Mouse (Mus musculus): ENCODE measurements at regions not wholly inside any gene's neighbourhood (a gene's known extent, or its start where the extent isn't known, plus 50 kb on each side); places are given as distances from the start of the nearest gene placed in this dataset.

- no peak for DNase-seq (ENCODE audit: extremely low spot score)
Observed at GRCm38 (mm10) chr12:107221276-107221970, 267.0 kb upstream of the 3110018I06Rik start.

DNA sequence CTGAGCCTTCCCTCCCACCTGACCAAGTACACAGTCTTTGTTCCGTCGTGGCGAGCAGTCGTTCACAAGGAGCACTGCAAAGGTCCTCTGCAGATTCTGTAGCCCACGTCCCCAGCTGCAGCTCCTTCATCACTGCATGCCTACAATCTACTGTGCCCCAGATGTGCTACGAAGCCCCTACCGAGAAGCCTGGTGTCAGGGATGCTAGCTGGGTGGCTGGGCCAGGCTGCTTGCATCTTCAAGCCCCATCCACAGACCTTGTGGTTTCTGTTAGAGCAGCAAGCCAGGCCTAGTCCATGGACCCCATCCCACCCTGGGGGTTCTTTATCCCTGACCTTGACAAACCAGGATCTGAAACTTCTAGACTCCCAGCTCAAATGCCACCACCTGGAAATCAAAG, 266.3 kb upstream of the 3110018I06Rik start:
- no peak for DNase-seq (ENCODE audit: extremely low spot score)

- no peak for DNase-seq (ENCODE audit: extremely low spot score)
Observed at GRCm38 (mm10) chr12:107230097-107230496, 258.3 kb upstream of the 3110018I06Rik start.

GRCm38 (mm10) chr12:107231629-107232028, 256.8 kb upstream of the 3110018I06Rik start:
- no peak for DNase-seq (ENCODE audit: extremely low spot score)

DNA sequence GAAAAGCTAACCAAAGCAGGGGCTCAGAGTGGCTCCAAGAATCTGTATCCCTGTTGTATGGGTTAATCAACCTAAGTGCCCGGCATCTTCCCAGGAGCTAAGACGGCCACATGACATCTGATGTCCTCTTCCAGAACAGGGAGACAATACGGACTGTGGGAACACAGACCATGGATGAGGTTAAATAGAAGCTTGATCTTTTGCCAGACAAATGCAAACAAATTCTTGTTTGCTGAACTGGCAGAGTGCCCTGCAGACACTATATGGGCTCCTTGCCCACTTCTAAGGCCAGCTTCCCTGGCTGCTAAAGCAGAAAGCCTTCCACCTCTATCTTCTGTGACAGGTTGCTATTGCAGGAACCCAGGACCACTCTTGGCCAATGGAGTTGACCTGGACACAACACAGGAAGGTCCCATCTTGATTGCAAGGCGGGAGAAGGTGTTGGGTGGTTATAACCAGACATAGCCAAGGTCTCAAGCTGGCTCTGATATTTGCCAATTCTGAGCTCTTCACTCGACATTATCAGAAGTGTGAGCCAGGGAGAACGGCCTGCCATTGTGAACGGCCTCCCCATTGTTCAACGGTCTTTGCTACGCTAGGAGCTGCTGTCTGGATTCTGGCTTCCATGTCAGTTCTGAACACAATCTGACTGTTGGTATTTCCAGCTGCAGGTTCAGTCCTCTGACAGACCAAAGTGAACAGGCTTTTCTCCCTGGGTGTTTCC, 237.5 kb upstream of the 3110018I06Rik start:
- no peak for DNase-seq (ENCODE audit: extremely low spot score)

- no peak for DNase-seq (ENCODE audit: extremely low spot score)
Observed at GRCm38 (mm10) chr12:107251981-107252380, 236.5 kb upstream of the 3110018I06Rik start.

DNA sequence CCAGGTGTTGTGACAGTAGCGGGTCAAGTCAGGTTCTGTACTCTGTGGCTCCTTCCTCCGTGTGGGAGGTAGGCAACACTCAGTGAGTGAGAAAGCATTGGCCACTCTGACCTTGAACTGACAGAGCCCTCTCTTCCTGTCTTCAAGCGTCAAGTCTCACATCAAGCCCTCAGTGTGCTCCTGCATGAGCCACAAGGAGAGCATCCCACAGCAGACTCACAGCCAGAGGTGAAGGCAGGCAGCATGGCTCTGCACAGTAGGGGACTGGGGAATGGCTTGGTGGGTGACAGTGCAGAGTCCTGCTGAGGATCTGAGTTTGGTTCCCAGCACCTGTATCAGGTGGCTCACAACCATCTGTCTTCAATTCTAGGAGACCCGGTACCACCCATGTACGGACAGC, 226.4 kb upstream of the 3110018I06Rik start:
- DNase-seq (ENCODE audit: extremely low spot score): no peak

- DNase-seq (ENCODE audit: extremely low spot score): no peak
Observed at GRCm38 (mm10) chr12:107262516-107262915, 225.9 kb upstream of the 3110018I06Rik start.

- DNase-seq (ENCODE audit: extremely low spot score): no peak
Observed at GRCm38 (mm10) chr12:107266696-107267095, 221.7 kb upstream of the 3110018I06Rik start.

DNA sequence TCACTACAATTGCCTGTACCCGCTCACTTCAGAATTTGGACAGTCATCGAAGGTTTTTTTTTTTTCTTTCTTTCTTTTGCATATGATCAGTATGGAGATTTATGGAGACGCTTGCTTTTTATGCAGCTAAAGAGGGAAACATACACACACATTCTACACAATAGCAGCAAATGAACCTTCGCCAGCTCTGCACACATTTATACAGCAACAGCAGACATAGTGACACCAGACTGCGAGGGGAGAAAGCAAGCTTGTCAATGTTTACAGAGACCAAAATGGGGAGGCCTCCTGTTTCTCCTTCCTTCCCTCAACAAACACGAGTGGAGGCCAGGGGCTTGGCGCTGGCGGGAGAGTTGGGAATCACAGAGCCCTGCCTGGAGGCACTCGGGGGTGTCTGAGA, 202.8 kb upstream of the 3110018I06Rik start:
- DNase-seq (ENCODE audit: extremely low spot score): no peak

DNA sequence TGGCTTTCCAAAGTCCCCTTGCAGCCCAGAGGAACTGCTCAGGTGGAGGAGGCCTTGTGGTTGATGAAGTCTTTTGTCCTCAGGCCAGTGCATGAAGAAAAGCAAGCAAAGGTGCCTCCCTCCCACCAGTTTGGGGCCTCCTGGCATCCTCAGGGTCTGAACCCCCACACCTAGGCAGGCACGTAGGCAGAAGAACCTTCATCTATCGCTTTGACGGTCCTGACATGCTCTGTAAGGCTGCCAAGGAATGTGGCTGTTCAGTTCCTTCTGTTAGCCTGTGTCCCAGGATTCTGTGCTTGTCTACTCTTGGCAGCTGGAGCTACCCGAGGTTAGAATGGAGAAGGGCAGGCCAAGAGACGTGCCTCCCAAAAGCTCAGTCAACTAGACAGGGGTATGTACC, 197.1 kb upstream of the 3110018I06Rik start:
- no peak for DNase-seq (ENCODE audit: extremely low spot score)

- DNase-seq (ENCODE audit: extremely low spot score): no peak
Observed at GRCm38 (mm10) chr12:107307094-107307740, 181.2 kb upstream of the 3110018I06Rik start.

DNA sequence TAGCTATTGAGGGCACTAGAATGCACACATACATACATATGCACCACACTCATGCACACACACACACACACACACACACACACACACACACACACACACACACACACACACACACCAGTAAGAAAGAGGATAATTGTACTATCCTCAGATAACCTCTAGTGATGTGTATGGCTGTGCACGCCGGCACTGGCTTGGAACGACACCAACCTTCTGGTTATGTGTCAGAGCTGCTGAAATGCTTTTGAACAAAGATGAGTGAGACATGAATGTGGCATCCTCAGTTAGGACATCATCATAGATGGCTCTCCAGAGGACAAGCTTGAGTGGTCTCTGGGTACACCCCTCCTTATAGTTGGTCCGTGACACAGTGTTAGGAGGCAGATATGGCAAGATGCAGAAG, 173.0 kb upstream of the 3110018I06Rik start:
- no peak for DNase-seq (ENCODE audit: extremely low spot score)

DNA sequence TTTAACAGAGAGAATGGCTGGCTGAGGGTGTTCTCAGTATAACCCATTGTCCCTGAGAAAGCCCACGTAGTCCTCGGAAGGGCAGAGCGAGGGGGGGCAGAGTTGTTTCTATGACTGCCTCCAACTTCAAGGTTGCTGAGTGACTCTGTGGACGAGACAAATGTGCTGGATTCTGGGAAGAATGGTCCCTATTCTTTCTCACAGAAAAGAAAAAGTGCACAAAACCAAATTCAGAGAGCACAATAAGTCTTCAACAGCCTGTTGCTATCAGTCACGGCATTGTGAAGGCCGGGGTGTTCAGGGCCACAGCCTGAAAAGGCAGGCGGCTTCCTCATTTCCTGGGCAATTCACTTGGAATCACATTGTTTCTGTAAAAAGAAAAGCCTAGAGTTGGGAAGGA, 165.6 kb upstream of the 3110018I06Rik start:
- peak; percentile 10 for DNase-seq (ENCODE audit: extremely low spot score)

- DNase-seq (ENCODE audit: extremely low spot score): no peak
Observed at GRCm38 (mm10) chr12:107326101-107326500, 162.3 kb upstream of the 3110018I06Rik start.

GRCm38 (mm10) chr12:107327107-107327770, 161.2 kb upstream of the 3110018I06Rik start:
- no peak for DNase-seq (ENCODE audit: extremely low spot score)

- peak; percentile 60 for DNase-seq (ENCODE audit: extremely low spot score)
Observed at GRCm38 (mm10) chr12:107328986-107329385, 159.4 kb upstream of the 3110018I06Rik start.

DNA sequence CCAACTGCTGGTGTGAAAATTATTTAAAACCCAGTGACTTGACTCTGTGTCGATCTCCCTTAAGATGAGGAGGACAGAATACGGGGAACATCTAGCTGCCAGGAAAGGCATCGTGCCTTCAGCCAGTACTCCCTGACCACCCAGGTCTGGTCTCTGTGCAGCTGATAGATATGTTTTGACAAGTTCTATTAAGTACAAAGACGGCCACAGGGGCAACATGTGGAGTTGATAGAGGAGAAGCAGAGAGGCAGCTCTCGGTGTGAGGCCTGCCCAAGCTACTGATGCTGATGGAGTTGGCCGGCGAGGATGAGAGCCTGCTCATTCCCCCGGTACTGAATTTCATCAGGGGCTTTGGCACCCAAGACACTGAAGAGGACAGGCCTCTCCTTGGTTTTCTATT, 154.1 kb upstream of the 3110018I06Rik start:
- no peak for DNase-seq (ENCODE audit: extremely low spot score)

DNA sequence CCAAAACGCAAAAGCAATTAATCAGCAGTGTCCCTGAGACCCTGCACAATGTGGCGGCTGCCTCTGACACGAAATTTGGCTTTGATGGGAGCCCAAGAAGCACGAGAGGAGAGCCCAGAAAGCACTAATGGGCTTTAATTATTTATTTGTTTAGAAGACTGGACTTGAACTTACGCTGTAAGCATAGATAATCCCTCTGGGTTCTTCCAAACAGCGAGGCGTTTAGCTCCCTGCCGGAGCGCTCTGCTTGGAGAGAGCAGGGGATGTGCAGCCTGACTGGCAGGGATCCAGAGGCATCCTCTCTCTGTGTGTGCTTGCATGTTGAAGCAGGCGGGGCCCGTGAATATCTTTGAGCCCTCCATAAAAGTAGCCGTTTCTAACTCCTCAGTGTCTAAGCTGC, 153.3 kb upstream of the 3110018I06Rik start:
- no peak for DNase-seq (ENCODE audit: extremely low spot score)

DNA sequence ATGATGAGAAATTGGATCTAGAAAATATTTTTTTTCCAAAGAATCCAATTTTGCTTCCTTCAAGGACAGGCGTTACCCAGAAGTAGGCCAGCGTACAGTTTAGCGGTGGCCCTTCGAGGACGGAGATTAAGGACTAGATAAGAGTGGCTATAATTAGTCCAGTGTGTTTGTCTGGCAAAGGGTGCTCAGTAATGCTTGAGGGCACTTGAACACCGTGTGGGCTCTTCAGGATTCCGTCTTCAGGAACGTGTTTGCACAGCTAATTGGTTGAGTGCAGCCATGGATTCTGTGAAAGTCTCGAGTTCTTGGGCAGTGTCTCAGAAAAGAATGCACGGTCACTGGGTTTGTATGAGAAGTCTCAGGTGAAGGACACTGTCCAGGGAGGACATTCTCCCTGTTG, 149.7 kb upstream of the 3110018I06Rik start:
- no peak for DNase-seq (ENCODE audit: extremely low spot score)

DNA sequence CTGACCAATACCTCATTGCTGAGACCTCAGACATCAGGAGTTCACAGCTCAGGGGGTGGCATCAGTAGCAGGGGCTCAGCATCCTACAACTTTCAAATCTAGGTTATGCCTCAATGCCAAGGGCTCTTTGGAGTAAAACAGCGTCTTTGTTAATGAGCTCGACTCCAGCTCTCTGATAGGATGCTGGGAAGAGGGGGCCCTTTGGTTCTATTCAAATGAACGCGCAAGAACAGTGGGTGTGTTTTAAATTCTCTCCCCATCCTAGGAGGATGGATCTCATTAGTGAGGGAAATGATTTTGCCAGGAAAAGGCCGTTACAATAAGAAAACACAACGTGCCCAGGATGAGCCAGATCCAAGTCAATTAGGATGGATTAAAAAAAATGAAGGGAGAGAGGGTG, 132.2 kb upstream of the 3110018I06Rik start:
- no peak for DNase-seq (ENCODE audit: extremely low spot score)

DNA sequence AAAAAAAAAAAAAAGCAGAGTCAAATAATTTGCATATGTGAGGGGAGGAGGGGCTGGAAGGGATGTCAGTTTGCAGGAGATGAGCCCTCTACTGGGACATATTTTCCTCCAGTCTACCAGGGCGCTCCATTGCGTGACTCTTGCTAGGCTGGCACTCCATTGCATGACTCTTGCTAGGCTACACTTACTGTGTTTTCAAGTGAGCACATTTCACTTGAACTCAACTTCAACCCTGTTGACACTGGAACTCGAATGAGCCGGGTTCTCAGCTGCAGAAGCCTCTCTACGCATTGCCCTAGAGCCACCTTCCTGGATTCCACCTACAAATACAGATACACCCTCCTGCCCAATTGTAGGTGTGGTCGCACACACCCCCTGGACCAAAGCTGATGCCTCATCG, 131.5 kb upstream of the 3110018I06Rik start:
- DNase-seq (ENCODE audit: extremely low spot score): no peak
